Mouse (Mus musculus): ENCODE data around the gene Sp110. TPM values are rescaled to one million over a fixed set of nuclear protein-coding genes. Genes with fewer than 3 reads are reported as not detected.
"Not testable (repeated sequence)": the region's sequence is repeated elsewhere in the genome, so short reads cannot be mapped to it uniquely, and the experiment has no call there.

Gene Sp110
- total and polyA plus RNA-seq, 2 experiments from 2014 or later, result 3.6 to 11.2 TPM

DNA sequence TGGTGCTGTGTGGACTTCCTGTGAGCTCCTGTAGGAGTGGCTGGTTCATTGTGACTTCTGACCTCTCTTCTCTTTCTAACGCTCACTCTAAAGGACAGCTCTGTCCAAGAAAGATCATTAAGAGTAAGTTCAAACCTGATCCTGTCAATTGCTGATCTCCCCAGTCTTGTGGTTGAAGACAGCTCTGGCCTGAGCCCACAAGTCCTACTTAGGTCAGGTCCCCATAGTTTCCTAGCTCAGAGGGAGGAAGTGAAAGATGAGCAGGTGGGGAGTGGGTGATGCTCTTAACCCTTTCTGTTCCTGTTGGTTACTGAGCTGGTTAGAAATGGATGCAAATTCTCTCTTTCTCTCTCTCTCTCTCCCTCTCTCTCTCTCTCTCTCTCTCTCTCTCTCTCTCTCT, 5.7 kb upstream of the Sp110 start:
- not testable (repeated sequence) for H3K4me2 ChIP-seq (ENCODE audit: low read depth, low read length); H3K4me1 ChIP-seq (ENCODE audit: control insufficient read depth, insufficient read depth); H3K9me3 ChIP-seq (replicated peaks; ENCODE audit: control insufficient read depth, low read length); H3K27ac ChIP-seq (ENCODE audit: low read depth); ATAC-seq (ENCODE audit: insufficient read depth, low read depth); DNase-seq (ENCODE audit: low spot score); H3K36me3 ChIP-seq (replicated peaks; ENCODE audit: control insufficient read depth, insufficient read depth, low read length); H3K9ac ChIP-seq (replicated peaks; ENCODE audit: low read depth, low read length); H3K27me3 ChIP-seq (ENCODE audit: control insufficient read depth, insufficient read depth, low read length); H3K4me3 ChIP-seq (ENCODE audit: low read depth, low read length)
- no CpG with 5 or more reads among the region's 1 CpGs for WGBS

DNA sequence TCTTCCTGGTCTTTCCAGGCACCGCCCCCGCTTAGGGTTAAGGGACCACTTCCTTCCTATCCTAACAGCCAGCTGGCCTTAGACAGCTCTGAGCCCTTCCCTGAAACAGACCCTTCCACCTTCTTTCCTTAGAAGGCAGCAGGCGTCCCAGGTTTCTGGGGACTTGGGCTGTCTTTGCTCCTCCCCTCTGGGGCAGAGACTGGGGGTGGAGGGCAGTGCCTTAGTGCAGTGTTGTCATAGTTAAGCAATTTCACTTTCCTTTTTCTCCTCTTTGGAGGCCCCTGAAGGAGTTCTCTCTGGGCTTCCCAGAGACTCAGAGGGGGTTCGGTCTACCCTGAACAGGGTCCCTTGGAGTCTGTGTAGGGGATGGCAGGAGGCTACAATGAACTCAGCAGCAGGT, 2.2 kb upstream of the Sp110 start:
- H3K27me3 ChIP-seq (ENCODE audit: control insufficient read depth, insufficient read depth, low read length); H3K27ac ChIP-seq (ENCODE audit: low read depth); H3K4me1 ChIP-seq (ENCODE audit: control insufficient read depth, insufficient read depth); DNase-seq (ENCODE audit: low spot score); H3K4me3 ChIP-seq (ENCODE audit: low read depth, low read length); H3K36me3 ChIP-seq (replicated peaks; ENCODE audit: control insufficient read depth, insufficient read depth, low read length); H3K9ac ChIP-seq (replicated peaks; ENCODE audit: low read depth, low read length); H3K9me3 ChIP-seq (replicated peaks; ENCODE audit: control insufficient read depth, low read length); ATAC-seq (ENCODE audit: insufficient read depth, low read depth); H3K4me2 ChIP-seq (ENCODE audit: low read depth, low read length): not testable (repeated sequence)
- 55% methylated on average over 4 of the region's 4 CpGs for WGBS

DNA sequence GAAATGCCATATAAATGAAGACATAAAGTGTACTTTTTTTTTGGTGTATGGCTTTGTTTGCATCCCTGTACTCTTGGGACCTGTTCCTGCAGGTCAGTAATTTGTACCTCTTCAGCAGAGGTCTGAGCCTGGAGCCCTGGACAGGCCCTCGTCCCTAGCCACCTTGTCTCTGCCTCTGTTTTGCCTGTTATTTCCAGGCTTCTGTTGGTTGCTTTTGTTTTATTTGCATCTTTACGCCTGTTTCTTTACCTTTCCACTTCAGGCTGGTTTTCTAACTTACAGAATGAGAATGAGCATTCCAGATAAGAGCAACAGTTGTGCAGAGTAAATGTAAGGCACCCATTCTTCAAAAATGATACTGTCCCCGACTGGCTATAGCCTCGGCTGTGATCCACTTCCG, 1.5 kb upstream of the Sp110 start, which contains the start of gene Sp140:
Gene Sp140 (plus strand): TSS at position 301 of the 400 bp plus-strand sequence.
- not testable (repeated sequence) for H3K4me2 ChIP-seq (ENCODE audit: low read depth, low read length); H3K9ac ChIP-seq (replicated peaks; ENCODE audit: low read depth, low read length); H3K36me3 ChIP-seq (replicated peaks; ENCODE audit: control insufficient read depth, insufficient read depth, low read length); H3K9me3 ChIP-seq (replicated peaks; ENCODE audit: control insufficient read depth, low read length); DNase-seq (ENCODE audit: low spot score); H3K27me3 ChIP-seq (ENCODE audit: control insufficient read depth, insufficient read depth, low read length); ATAC-seq (ENCODE audit: insufficient read depth, low read depth); H3K4me1 ChIP-seq (ENCODE audit: control insufficient read depth, insufficient read depth); H3K27ac ChIP-seq (ENCODE audit: low read depth); H3K4me3 ChIP-seq (ENCODE audit: low read depth, low read length)
- WGBS, result no CpG with 5 or more reads among the region's 5 CpGs

DNA sequence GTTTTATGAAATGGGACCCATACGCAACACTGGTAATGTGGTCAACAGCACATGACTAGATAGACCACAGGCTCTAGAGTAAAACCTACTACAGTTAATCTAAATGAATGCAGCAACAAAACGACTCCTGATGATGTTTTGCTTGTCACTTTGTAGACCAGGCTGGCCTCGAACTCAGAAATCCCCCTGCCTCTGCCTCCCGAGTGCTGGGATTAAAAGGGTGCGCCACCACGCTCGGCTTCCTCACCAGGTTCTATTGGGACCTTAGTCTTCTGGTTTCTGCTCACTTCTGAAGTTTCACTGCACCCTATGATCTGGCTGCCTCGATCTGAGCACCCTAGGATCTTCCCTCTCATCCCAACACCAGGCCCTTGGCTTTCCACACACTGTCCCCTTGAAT, 6.1 kb downstream of the Sp110 start:
- H3K9me3 ChIP-seq (replicated peaks; ENCODE audit: control insufficient read depth, low read length); ATAC-seq (ENCODE audit: insufficient read depth, low read depth); H3K4me1 ChIP-seq (ENCODE audit: control insufficient read depth, insufficient read depth); H3K4me2 ChIP-seq (ENCODE audit: low read depth, low read length); H3K27me3 ChIP-seq (ENCODE audit: control insufficient read depth, insufficient read depth, low read length); H3K27ac ChIP-seq (ENCODE audit: low read depth); H3K36me3 ChIP-seq (replicated peaks; ENCODE audit: control insufficient read depth, insufficient read depth, low read length); H3K4me3 ChIP-seq (ENCODE audit: low read depth, low read length); H3K9ac ChIP-seq (replicated peaks; ENCODE audit: low read depth, low read length); DNase-seq (ENCODE audit: low spot score): not testable (repeated sequence)
- 80% methylated on average over 8 of the region's 8 CpGs for WGBS

DNA sequence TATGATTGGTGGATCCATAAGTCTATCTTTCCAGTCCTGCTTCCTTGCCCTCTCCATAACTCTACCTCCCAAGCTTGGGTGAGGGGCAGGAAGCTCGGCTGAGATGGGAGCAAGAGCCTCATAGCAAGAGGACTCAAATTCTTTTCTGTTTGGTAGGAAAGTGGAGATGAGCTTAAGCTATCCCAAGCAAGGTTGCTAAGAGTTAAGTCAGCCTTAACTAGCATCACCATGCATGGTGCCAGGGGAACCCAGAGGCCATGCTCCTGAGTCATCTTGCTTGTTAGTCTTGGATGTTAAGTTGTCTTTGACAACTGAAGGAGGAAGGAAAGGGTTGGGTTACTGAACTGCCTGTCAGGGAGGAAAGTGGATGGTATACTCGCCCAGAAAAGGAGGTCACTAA, 9.9 kb downstream of the Sp110 start:
- not testable (repeated sequence) for H3K27me3 ChIP-seq (ENCODE audit: control insufficient read depth, insufficient read depth, low read length); H3K4me1 ChIP-seq (ENCODE audit: control insufficient read depth, insufficient read depth); ATAC-seq (ENCODE audit: insufficient read depth, low read depth); H3K9ac ChIP-seq (replicated peaks; ENCODE audit: low read depth, low read length); H3K36me3 ChIP-seq (replicated peaks; ENCODE audit: control insufficient read depth, insufficient read depth, low read length); H3K9me3 ChIP-seq (replicated peaks; ENCODE audit: control insufficient read depth, low read length); H3K4me2 ChIP-seq (ENCODE audit: low read depth, low read length); DNase-seq (ENCODE audit: low spot score); H3K27ac ChIP-seq (ENCODE audit: low read depth); H3K4me3 ChIP-seq (ENCODE audit: low read depth, low read length)
- WGBS, result 64% methylated on average over 1 of the region's 2 CpGs

DNA sequence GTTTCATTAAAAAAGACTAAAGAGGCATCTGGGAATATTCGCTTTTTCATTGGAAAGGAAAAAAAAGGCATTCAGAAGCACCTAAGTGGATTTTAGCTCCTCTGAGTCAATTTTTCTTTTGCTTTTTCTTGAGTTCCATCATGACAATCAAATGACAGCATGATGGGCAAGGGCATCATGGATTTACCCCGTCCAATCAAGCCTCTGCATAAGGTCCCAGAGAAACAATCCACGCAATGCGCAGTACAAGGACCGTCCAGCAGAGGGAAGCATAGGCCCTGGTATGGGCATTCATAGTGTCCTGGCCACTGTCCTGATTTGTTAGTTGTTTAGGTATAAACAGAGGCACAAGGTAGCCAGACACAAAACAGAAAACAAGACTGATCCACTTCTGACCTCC, 17.1 kb downstream of the Sp110 start:
- H3K4me3 ChIP-seq (ENCODE audit: low read depth, low read length); H3K27ac ChIP-seq (ENCODE audit: low read depth); ATAC-seq (ENCODE audit: insufficient read depth, low read depth); DNase-seq (ENCODE audit: low spot score); H3K4me2 ChIP-seq (ENCODE audit: low read depth, low read length); H3K4me1 ChIP-seq (ENCODE audit: control insufficient read depth, insufficient read depth); H3K9ac ChIP-seq (replicated peaks; ENCODE audit: low read depth, low read length); H3K36me3 ChIP-seq (replicated peaks; ENCODE audit: control insufficient read depth, insufficient read depth, low read length); H3K27me3 ChIP-seq (ENCODE audit: control insufficient read depth, insufficient read depth, low read length); H3K9me3 ChIP-seq (replicated peaks; ENCODE audit: control insufficient read depth, low read length): not testable (repeated sequence)
- 0 out of 2 replicates have a peak, but pooled peaks have one; percentile 22 for TF ChIP-seq CTCF (IDR thresholded peaks at IDR 0.05; ENCODE audit: low read depth)
- 29% methylated on average over 5 of the region's 5 CpGs for WGBS

DNA sequence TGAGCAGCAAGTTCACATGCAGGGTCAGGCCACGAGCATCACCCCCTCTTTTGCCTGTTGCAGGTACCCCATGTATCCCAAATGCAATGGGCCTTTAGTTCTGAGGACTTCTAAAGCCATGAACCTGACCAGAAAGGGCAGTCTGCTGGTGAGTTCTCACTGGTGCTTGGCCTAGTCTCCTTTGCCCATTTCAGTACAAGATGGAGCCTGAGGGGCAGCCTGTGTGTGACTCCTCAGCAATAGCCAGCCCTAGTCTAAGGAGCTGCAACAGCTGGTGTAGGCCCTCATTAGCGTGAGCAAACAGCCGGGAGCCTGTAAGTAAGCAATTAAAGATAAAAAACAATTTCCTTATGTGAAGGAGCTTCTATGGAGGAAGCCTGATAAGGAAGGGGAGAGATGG, 18.0 kb downstream of the Sp110 start:
- H3K36me3 ChIP-seq (replicated peaks; ENCODE audit: control insufficient read depth, insufficient read depth, low read length); H3K9me3 ChIP-seq (replicated peaks; ENCODE audit: control insufficient read depth, low read length); H3K4me1 ChIP-seq (ENCODE audit: control insufficient read depth, insufficient read depth); H3K27me3 ChIP-seq (ENCODE audit: control insufficient read depth, insufficient read depth, low read length); H3K4me2 ChIP-seq (ENCODE audit: low read depth, low read length); DNase-seq (ENCODE audit: low spot score); ATAC-seq (ENCODE audit: insufficient read depth, low read depth); H3K4me3 ChIP-seq (ENCODE audit: low read depth, low read length); H3K27ac ChIP-seq (ENCODE audit: low read depth); H3K9ac ChIP-seq (replicated peaks; ENCODE audit: low read depth, low read length): not testable (repeated sequence)
- WGBS, result 72% methylated on average over 3 of the region's 3 CpGs

DNA sequence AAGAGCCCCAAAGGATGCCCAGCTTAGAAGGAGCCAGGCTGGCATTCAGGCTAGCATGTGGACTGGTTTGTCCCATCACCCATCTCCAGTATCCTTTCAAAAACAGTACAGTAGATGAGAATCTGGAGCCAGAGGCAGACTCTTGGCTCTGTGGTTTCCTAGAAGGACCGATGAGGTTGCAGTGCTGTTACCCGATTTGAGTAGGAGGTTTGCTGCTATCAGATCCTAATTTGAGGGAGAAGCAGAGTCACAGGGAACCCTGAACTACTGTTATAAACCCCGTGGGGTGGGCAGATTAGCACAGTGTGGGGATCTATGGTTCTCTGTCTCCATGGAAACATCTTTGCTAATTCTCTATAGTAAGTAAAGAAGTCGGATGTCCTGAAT, 18.5 kb downstream of the Sp110 start:
- not testable (repeated sequence) for H3K9ac ChIP-seq (replicated peaks; ENCODE audit: low read depth, low read length); H3K9me3 ChIP-seq (replicated peaks; ENCODE audit: control insufficient read depth, low read length); H3K4me3 ChIP-seq (ENCODE audit: low read depth, low read length); H3K36me3 ChIP-seq (replicated peaks; ENCODE audit: control insufficient read depth, insufficient read depth, low read length); H3K4me2 ChIP-seq (ENCODE audit: low read depth, low read length); DNase-seq (ENCODE audit: low spot score); ATAC-seq (ENCODE audit: insufficient read depth, low read depth); H3K27me3 ChIP-seq (ENCODE audit: control insufficient read depth, insufficient read depth, low read length); H3K4me1 ChIP-seq (ENCODE audit: control insufficient read depth, insufficient read depth); H3K27ac ChIP-seq (ENCODE audit: low read depth)
- WGBS, result 77% methylated on average over 2 of the region's 4 CpGs

Measured in heart, postnatal 0 days (tissue).